Mouse (Mus musculus) neural tube, embryonic 11.5 days (tissue): Measurements from ENCODE around the gene Ankle1. TPM values are rescaled to one million over a fixed set of nuclear protein-coding genes. Genes with fewer than 3 reads are reported as not detected.

Experiments used
- ATAC-seq: fragments of 200-750 bp; cut with Nextera tagmentation; 2 replicates; pipeline ENCODE4 v1.8.0; 2017; ENCODE audit warnings: moderate number of reproducible peaks, mild to moderate bottlenecking, moderate TSS enrichment, moderate library complexity; ENCODE audit not compliant: insufficient read depth, low FRiP score, low TSS enrichment
- DNase-seq: peaks from one replicate; pipeline ENCODE4 v3.0.0-alpha.2; 2015; ENCODE audit warnings: low spot score
- H3K27ac ChIP-seq: fragments of 300-500 bp; sonication (generic); 2 replicates; pipeline ENCODE4 v1.5.1; 2014; ENCODE audit warnings: low read depth, mild to moderate bottlenecking, low read length
- H3K27me3 ChIP-seq: fragments of 300-500 bp; sonication (generic); 2 replicates; pipeline ENCODE4 v1.6.1; 2014; ENCODE audit warnings: mild to moderate bottlenecking, low read length, mixed read lengths; ENCODE audit not compliant: control insufficient read depth, insufficient read depth
- H3K36me3 ChIP-seq: fragments of 300-500 bp; sonication (generic); 2 replicates; pipeline ENCODE4 v1.6.1; 2014; ENCODE audit warnings: mild to moderate bottlenecking, low read length, moderate library complexity, mixed read lengths; ENCODE audit not compliant: control insufficient read depth, insufficient read depth
- H3K4me1 ChIP-seq: fragments of 300-500 bp; sonication (generic); 2 replicates; pipeline ENCODE4 v1.6.1; 2014; ENCODE audit warnings: low read length, mixed read lengths; ENCODE audit not compliant: control insufficient read depth, insufficient read depth
- H3K4me2 ChIP-seq: fragments of 300-500 bp; sonication (generic); 2 replicates; pipeline ENCODE4 v1.6.1; 2014; ENCODE audit warnings: low read depth, mild to moderate bottlenecking, moderate library complexity
- H3K4me3 ChIP-seq: fragments of 300-500 bp; sonication (generic); 2 replicates; pipeline ENCODE4 v1.5.1; 2014; ENCODE audit warnings: low read depth, low read length
- H3K9ac ChIP-seq: fragments of 300-500 bp; sonication (generic); 2 replicates; pipeline ENCODE4 v1.6.1; 2014; ENCODE audit warnings: mild to moderate bottlenecking, low read length
- H3K9me3 ChIP-seq: fragments of 300-500 bp; sonication (generic); 2 replicates; pipeline ENCODE4 v1.6.1; 2016; ENCODE audit warnings: low read length; ENCODE audit not compliant: control insufficient read depth
- WGBS: fragments of 180-500 bp; shearing (Covaris S2); extraction: QIAGEN DNeasy Blood & Tissue Kit; methylation state at CpG from one replicate; pipeline ENCODE4 v1.1.7; 2014; 5-methylcytosine and 5-hydroxymethylcytosine counted together
- polyA plus RNA-seq: library from polyadenylated mRNA; unstranded; fragments of >200 nt; fragmentation: Nextera tagmentation; extraction: Ambion mirVana; gene quantifications from 2 replicates; pipeline ENCODE4 v1.2.1, GENCODE M21; 2014

The Ankle1 gene
- polyA plus RNA-seq, 1 experiment from 2014 or later: 18.4 TPM

GRCm38 (mm10) chr8:71402446-71402964 lies 3.3 kb upstream of the Ankle1 start:
- H3K4me1 ChIP-seq: peaks cover 11% of the 10 kb centered on the region
- peaks cover 4% of the 10 kb centered on the region for H3K36me3 ChIP-seq
- no peak overlapping the region for H3K4me2 ChIP-seq
- DNase-seq (no peak), ATAC-seq (no peak)
- no peaks in the 10 kb centered on the region for H3K27me3 ChIP-seq
- no peak overlapping the region for H3K9ac ChIP-seq
- H3K27ac ChIP-seq: no peak overlapping the region
- no peaks in the 10 kb centered on the region for H3K9me3 ChIP-seq
- 91% methylated on average over 9 of the region's 9 CpGs for WGBS
- H3K4me3 ChIP-seq: no peak overlapping the region

- no peak overlapping the region for H3K27ac ChIP-seq
- H3K9me3 ChIP-seq: no peaks in the 10 kb centered on the region
- H3K4me2 ChIP-seq: no peak overlapping the region
- 89% methylated on average over 6 of the region's 6 CpGs for WGBS
- H3K4me3 ChIP-seq: no peak overlapping the region
- H3K27me3 ChIP-seq: no peaks in the 10 kb centered on the region
- DNase-seq: no peak
- peaks cover 7% of the 10 kb centered on the region; the same call in 1 of the 2 replicates for H3K4me1 ChIP-seq
- ATAC-seq: no peak
- H3K36me3 ChIP-seq: peaks cover 4% of the 10 kb centered on the region
- H3K9ac ChIP-seq: no peak overlapping the region
These were observed 2.5 kb upstream of the Ankle1 start for GRCm38 (mm10) chr8:71403107-71403885.

DNA sequence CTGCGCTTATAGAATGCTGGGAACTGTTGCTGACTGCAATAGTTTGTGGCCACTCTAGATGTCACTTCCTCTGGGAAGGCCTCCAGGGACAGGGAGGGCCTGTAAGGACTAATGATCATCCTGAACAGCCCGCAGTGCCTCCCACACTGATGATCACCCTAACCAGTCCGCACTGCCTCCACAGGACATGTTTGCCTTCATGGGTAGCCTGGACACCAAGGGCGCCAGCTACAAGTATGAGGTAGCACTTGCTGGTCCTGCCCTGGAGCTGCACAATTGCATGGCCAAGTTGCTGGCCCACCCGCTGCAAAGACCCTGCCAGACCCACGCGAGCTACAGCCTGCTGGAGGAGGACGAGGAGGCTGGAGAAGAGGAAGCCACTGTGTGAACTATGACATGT lies 1.8 kb upstream of the Ankle1 start:
- Histone ChIP-seq H3K27ac (no peak overlapping the region), H3K9me3 (no peaks in the 10 kb centered on the region), H3K36me3 (peaks cover 4% of the 10 kb centered on the region; the same call in 1 of the 2 replicates), H3K27me3 (no peaks in the 10 kb centered on the region), H3K4me3 (no peak overlapping the region), H3K9ac (no peak overlapping the region), H3K4me1 (peaks cover 7% of the 10 kb centered on the region; the same call in 1 of the 2 replicates), H3K4me2 (no peak overlapping the region)
- no peak for ATAC-seq
- WGBS: 92% methylated on average over 8 of the region's 8 CpGs
- no peak for DNase-seq

- Histone ChIP-seq H3K27me3 (no peaks in the 10 kb centered on the region), H3K9me3 (no peaks in the 10 kb centered on the region), H3K4me2 (no peak overlapping the region), H3K4me3 (no peak overlapping the region), H3K36me3 (peaks cover 4% of the 10 kb centered on the region; the same call in 1 of the 2 replicates), H3K4me1 (peaks cover 7% of the 10 kb centered on the region; the same call in 1 of the 2 replicates), H3K9ac (no peak overlapping the region), H3K27ac (no peak overlapping the region)
- no peak for ATAC-seq
- 89% methylated on average over 9 of the region's 9 CpGs for WGBS
- DNase-seq: no peak
These were observed 859 bp upstream of the Ankle1 start for GRCm38 (mm10) chr8:71404951-71405351.

DNA sequence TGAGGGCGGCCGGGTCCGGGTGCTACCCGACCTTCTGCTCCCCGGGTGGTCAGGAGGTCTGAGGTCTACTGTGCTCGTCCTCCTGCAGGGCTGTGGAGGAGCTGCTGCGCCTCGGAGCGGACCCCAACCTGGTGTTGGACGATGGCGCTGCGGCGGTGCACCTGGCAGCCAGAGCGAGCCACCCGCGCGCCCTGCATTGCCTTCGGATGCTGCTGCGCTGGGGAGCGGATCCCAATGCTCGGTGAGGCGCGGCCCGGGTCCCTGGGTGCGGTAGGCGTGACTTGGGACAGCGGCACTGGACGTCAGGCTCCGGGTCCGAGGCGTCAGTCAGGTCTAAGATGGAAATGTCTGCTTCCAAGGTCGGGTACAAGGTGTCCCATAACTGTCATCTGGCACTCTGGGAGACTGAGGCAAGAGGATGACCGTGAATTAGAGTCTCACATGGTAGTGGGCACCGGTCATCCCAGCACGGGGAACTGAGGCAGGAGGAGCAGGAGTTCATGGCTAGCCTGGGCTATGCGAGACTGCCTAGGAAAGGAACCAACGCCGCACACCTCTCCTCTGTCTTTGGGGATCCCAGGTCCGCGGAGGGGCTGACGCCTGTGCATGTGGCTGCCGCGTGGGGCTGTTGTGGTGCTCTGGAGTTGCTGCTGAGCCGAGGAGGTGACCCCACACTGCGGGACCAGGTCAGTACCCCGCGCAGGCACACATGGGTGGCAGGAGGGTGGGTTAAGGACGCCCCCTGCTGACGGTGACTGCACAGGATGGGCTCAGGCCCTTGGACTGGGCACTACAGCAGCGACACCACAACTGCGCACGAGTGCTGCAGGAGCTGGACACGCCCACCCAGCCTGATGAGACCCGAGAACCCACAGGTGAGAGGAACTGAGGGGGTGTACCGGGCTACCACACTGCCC lies 547 bp downstream of the Ankle1 start:
- Histone ChIP-seq H3K4me2 (peak overlapping the region; percentile 90), H3K9me3 (no peaks in the 10 kb centered on the region), H3K9ac (peak overlapping the region; percentile 65), H3K4me1 (peaks cover 7% of the 10 kb centered on the region; the same call in 1 of the 2 replicates), H3K36me3 (peaks cover 4% of the 10 kb centered on the region; the same call in 1 of the 2 replicates), H3K4me3 (peak overlapping the region; percentile 74), H3K27me3 (no peaks in the 10 kb centered on the region), H3K27ac (no peak overlapping the region)
- DNase-seq (peak; percentile 80), ATAC-seq (peak; percentile 71)
- under 1% methylated on average over 55 of the region's 55 CpGs for WGBS

GRCm38 (mm10) chr8:71407441-71407840 lies 1.6 kb downstream of the Ankle1 start:
- H3K27me3 ChIP-seq: no peaks in the 10 kb centered on the region
- ATAC-seq (no peak), DNase-seq (no peak)
- H3K27ac ChIP-seq: no peak overlapping the region
- H3K36me3 ChIP-seq: peaks cover 4% of the 10 kb centered on the region; the same call in 1 of the 2 replicates
- whole genome bisulfite sequencing: 97% methylated on average over 14 of the region's 14 CpGs
- H3K9me3 ChIP-seq: no peaks in the 10 kb centered on the region
- peaks cover 7% of the 10 kb centered on the region; the same call in 1 of the 2 replicates for H3K4me1 ChIP-seq
- H3K9ac ChIP-seq: no peak overlapping the region
- H3K4me2 ChIP-seq: no peak overlapping the region; the same call in 1 of the 2 replicates
- H3K4me3 ChIP-seq: no peak overlapping the region

DNA sequence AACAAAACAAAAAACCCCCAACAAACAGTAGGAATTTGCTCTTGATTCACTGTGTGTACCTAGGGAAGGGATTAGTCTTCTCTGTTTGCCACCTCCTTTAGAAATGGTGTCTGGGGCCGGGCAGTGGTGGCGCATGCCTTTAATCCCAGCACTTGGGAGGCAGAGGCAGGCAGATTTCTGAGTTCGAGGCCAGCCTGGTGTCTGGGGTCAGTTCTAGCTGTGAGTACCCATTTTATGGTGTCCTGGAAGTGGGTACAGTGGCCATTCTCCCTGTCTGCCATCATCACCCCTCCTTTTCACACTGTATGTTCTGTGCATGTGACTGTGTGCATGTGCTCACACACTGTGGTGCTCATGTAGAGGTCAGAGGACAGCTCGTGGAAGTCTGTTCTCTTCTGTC lies 2.4 kb downstream of the Ankle1 start:
- Histone ChIP-seq H3K4me1 (peaks cover 7% of the 10 kb centered on the region; the same call in 1 of the 2 replicates), H3K9me3 (no peaks in the 10 kb centered on the region), H3K9ac (no peak overlapping the region), H3K36me3 (peaks cover 4% of the 10 kb centered on the region; the same call in 1 of the 2 replicates), H3K27ac (no peak overlapping the region), H3K4me3 (no peak overlapping the region), H3K27me3 (no peaks in the 10 kb centered on the region), H3K4me2 (no peak overlapping the region)
- DNase-seq (no peak), ATAC-seq (no peak)
- WGBS: 92% methylated on average over 4 of the region's 4 CpGs

GRCm38 (mm10) chr8:71411535-71412273 lies 5.9 kb downstream of the Ankle1 start:
- peaks cover 2% of the 10 kb centered on the region; the same call in 1 of the 2 replicates for H3K4me1 ChIP-seq
- ATAC-seq (no peak), DNase-seq (no peak)
- H3K27ac ChIP-seq: no peak overlapping the region
- H3K27me3 ChIP-seq: no peaks in the 10 kb centered on the region
- no peaks in the 10 kb centered on the region for H3K9me3 ChIP-seq
- no peak overlapping the region for H3K9ac ChIP-seq
- 53% methylated on average over 11 of the region's 11 CpGs for WGBS
- no peak overlapping the region for H3K4me3 ChIP-seq
- H3K4me2 ChIP-seq: no peak overlapping the region
- peaks cover 4% of the 10 kb centered on the region; the same call in 1 of the 2 replicates for H3K36me3 ChIP-seq
